Mouse (Mus musculus) layer of hippocampus, postnatal 36 days (tissue): ENCODE measurements around the gene Esr1. TPM values are rescaled to one million over a fixed set of nuclear protein-coding genes. Genes with fewer than 3 reads are reported as not detected.

Experiments
- DNase-seq, 2 experiments: peaks; one replicate each; pipeline ENCODE4 v3.0.0; 2022
- total RNA-seq, 2 experiments: library from RNA; stranded (reverse); gene quantifications; 2 replicates each; pipeline ENCODE4 v1.2.3; 2021

Gene Esr1
- total RNA-seq, 2 experiments from 2014 or later, result 2.3 to 2.7 TPM

GRCm38 (mm10) chr10:4996592-4996991 lies 385.2 kb downstream of the Esr1 start:
- no peak for DNase-seq

DNA sequence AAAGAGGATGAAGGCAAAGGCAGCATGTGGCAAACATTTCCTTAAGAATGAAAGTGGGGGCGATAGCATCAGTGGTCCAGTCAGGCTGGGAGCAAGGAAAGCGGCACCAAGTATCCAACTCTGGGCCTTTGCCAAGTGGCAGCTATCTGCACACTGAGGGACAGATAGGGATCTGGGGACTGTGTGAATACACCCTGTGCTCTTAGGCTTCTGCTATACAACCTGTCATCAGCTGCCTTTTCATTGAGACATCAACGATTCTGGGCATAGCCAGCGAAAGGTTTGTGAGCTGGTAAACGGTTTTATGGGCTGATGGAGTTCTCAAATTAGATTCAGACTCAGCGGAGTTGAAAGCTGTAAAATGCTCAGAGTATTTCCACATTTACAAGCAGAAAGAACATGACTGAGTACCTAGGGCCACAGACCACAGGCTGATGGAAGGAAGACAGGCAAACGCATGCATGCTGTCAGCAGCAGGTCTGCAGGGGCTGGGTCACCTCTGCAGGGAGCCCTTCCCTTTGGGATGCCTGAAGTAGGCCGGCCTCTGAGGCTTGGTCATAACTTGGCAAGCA lies 397.5 kb downstream of the Esr1 start:
- DNase-seq, result no peak

GRCm38 (mm10) chr10:5012004-5012403 lies 400.6 kb downstream of the Esr1 start:
- DNase-seq, result no peak

GRCm38 (mm10) chr10:5014976-5015375 lies 403.6 kb downstream of the Esr1 start:
- DNase-seq, result no peak

DNA sequence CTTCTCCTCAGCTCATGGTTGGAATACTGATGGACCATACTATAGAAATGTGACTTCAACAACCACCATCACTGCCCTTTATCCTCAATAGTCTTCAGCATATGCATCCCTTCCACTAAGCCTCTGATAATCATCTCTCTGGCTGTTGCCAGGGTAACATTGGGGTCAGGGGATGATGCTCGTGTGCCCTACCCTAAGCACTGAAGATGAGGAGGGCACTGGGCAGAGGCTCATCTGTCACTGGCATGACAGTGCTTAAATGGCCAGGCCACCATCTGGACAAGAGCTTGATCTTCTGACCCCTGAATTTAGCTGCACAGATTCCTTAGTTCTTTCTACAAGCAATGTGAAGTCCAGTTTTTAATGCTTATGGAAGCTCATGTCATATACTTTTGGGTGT lies 405.8 kb downstream of the Esr1 start:
- no peak for DNase-seq

DNA sequence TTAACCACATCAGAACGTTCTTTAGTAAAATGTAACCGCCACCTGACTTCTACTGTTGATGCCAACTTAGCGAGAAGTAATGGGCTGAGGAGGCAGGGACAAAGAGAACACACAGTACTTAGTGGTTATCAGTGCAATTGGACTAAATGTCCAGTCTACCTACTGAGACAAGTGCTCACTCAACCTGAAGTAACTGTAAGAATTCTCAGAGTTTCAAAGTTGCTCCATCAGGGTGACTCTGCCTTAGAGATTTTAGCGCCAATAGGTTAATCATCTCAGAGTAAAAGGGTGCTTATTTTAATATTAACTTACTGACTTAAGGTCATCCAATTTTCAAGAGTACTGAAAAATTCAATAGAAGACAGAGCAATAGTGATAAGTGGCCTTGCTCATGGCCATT lies 414.5 kb downstream of the Esr1 start:
- DNase-seq, result no peak

DNA sequence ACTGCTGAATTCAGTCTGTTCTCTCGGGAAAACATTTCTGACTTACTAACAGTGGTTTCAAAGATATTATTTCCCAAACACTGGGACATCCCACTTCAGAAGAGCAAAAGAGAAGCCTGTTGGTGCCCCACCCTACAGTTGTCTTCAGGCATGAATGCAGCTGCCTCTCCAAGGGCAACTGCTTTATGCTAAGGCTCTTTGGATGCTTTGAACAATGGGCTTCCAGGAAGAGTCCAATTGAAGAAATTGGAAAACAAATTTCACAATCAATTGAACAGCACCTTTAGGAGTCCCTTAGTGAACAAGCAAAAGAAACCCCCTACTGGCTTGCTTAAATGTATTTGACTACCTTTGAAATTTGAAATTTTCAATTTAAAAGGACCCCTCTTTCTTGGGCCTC lies 415.8 kb downstream of the Esr1 start:
- DNase-seq, result no peak

GRCm38 (mm10) chr10:5028301-5028700 lies 416.9 kb downstream of the Esr1 start:
- no peak for DNase-seq

- no peak for DNase-seq
These were observed 417.8 kb downstream of the Esr1 start for GRCm38 (mm10) chr10:5029161-5029560.

- no peak for DNase-seq
These were observed 418.5 kb downstream of the Esr1 start for GRCm38 (mm10) chr10:5029883-5030282.

DNA sequence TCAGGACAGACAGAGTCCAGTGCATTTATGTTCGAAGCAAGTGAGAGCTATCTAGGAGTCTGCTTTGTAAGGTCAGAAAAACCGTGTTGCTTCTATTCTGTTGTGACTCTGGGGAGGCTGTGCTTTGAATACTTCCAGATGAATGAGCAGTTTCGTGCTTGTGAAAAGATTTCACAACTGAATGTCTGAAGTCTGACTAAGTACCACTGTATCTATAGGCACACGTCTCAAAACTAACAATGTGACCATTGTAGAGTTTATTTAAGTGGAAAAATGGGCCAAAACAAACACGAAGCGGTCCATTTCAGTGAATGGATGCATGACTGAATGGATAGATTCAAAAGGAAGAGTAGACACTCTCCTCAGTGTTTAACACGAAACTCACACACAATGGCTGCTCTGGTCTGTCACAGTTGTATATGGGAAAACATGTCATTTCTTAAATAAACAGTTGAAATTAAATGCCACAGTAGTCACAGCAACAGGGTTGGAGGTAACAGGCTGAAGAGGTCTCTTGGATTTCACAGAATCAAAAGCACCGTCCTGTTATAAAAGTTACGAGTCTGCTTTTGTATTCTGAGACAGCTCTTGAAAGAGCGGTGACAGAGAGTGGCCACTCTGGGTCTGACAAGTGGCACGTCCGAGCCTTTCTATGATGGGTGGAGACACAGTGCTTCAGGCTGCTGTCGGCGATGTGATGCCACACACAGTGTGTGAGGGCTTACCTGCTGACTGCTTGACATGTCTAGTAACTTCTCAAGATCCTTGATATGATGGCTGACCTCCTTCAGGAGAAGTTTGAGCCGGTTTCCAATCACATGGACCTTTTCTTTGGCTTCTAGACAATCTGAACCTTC lies 421.0 kb downstream of the Esr1 start:
- no peak for DNase-seq

GRCm38 (mm10) chr10:5041254-5041653 lies 429.9 kb downstream of the Esr1 start:
- DNase-seq, result no peak

DNA sequence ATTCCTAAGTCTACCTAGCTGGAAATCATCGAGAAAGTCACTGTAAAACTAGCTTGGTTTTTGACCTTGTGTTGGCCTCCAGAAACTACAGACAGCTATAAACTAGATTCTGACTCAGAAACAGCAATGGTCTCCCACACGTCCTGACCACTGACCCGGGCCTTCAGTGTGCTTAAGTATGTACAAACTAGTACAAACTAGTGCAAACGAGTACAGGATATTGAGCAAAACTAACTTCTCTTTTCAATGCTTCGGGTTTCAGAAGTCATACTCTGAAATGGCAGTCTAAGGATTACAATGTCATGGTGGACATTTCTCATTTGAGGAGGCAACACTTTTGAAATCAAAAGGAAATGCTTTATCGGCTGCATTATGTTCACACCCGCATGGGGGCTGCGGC lies 433.1 kb downstream of the Esr1 start:
- no peak for DNase-seq

DNA sequence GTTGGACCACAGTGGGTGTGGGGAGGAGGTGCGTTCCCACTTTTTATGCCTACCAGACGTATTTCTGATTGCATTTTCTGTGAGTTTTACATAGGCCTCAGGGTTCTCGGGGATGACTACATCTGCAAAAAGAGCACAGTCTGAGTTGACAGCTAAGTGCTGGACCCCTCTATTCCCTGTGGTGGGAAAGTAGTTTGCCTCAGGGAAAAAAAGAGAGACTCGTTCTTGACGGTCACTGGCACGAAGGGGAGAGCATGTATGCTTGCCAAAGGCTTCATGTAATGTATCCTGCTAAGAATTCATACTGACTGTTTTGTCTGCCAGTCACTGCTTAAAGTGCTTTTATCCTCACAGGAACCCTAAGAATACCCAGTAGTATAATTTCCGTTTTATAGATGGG lies 433.8 kb downstream of the Esr1 start:
- no peak for DNase-seq

DNA sequence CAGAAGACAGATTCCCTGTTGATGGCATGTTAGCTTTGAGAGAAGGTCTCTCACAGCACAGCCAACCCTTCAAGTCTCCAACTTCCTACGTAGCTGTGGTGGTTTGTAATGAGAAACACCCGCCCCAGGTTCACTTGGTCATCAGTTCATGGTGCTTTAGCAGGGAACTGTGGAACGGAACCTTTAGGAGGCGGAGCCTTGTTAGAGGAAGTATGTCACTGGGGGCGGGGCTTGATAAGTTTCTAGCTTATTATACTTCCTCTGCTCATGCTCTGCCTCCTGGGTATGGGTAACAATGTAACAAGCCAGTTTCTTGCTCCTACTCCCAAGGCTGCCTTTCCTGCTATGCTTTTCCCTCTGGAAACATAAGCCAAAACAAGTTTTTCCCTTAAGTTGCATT lies 434.3 kb downstream of the Esr1 start:
- no peak for DNase-seq

Other genes with a start within 250 kb of the Esr1 start
- 10 to 100 TPM; 12.4 to 13.4 TPM for gene Zbtb2, start 223.5 kb upstream of the Esr1 start, total RNA-seq
- gene Rmnd1, start 179.2 kb upstream of the Esr1 start, total RNA-seq, result 10 to 100 TPM; 39.5 to 40.6 TPM
- 10 to 100 TPM; 24.8 to 25.1 TPM for gene Armt1, start 179.1 kb upstream of the Esr1 start, total RNA-seq
- gene Ccdc170, start 129.1 kb upstream of the Esr1 start, total RNA-seq, result under 1 TPM; 0.32 to 0.96 TPM